Mouse (Mus musculus) CH12F3 (cell line): ENCODE results near the gene Zbp1.

Source experiments
- in situ Hi-C: fragments of 300-500 bp; cut with MboI; formaldehyde crosslinking; loops from 2 replicates; pipeline ENCODE4 v1.14.3; 2020; ENCODE audit warnings: low sequenced_read_pairs

Zbp1 gene

DNA sequence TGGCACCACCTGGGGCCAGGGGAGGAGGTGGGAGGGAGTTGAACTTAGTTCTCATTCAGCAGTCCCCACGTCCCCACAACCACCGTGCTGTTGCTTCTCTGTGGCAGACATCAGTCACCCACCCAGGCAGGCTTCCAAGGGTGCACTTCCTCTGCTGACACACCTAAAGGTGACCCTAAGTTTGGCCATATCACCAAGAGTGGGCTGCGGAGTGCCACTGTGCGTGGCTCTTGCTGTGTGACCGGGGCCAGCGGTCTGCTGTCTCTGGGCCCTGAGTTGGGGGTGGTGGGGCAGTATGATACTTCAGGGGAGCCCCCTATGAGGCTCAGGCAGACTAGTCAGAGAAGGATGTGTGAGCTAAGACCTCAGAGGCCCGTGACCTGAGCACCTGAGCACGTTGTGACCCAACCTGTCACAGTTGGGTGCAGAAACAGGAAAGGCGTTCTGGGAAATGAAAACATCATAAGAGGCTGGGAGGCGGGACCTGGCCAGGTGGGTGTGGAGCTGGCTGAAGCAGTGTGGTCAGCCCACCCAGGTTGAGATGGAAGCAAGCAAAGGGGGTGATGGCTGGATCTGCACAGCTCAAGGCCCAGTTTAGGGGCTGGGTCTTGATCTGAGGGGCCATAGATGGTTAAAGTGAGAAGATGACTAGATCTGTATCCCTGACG, 37.9 kb downstream of the Zbp1 start:
- in situ Hi-C loops, result no loop called here

DNA sequence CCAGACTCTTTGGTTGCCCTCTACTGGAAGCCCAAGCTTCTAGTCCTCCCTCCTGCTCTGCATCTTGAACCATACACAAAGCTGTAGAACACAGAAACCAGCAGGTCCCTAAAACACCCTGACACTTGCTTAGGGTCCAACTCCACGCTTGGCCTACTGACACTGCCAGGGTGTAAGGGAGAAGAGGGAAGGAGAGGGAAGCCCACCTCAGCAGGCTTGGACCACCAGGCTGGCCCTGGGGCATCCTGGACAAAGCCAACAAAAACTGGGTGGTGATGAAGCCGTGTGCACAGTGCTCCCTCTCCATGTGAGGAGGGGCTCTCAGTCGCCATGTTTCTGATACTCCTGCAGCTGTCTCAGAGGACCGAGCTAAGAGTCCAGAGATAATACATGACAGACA, 38.7 kb downstream of the Zbp1 start:
- in situ Hi-C loops, result no loop called here

DNA sequence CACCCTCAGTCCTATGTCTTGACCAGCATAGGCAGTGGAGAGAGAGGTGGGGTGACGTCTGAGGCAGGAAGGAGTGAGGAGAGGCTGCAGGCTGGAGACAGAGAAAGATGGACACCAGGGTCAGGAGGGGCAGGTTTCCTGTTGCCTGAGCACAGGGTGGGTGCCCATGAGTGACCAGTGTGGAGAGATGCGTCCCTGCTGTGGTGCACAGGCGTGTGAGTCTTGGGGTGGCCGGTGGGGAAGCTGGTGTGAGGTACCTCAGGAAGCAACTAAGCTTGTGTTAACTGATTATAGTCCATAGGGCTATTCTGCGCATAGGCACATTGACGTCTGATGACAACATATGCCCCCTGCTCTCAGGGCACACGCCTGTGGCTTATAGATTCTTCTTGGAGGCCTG, 39.7 kb downstream of the Zbp1 start:
- in situ Hi-C loops, result no loop called here

DNA sequence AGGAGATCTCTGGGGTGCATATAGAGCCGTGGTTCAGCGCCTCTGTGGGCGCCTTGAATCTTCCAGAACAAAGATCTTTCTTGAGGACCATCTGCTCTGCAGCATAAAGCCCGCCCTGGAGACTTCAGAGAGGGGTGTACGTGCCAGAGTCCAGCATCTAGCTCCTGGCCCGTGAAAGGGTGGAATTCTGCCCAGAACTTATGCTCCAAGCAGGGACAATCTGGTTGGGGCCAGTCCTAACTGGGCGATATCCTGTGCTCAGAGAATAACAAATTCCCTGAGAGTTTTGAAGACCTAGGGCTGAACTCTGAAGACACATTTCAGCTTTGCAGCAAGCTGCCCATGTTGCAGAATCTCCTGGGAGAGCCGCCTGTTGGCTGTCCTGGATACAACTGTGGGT, 40.8 kb downstream of the Zbp1 start:
- in situ Hi-C loops, result no loop called here

DNA sequence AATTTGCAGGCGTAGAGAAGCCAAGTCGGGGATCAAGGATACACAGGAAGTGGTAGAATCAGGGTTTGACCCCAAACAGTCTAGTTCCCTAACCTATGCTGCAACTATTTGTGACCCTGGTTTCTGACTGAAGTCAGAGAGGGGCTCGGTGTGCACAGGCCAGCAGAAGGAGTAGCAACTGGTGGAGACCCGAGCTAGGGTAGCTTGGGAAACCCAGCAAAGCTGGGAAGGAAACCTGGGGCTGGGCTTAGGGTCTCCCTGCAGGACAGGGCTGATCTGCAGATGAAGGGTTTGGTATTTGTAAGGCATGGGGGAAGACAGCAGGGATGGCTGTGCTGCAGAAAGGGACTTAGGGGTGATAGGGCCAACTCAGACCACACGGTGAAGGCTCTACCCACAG, 41.2 kb downstream of the Zbp1 start:
- in situ Hi-C loops, result no loop called here

DNA sequence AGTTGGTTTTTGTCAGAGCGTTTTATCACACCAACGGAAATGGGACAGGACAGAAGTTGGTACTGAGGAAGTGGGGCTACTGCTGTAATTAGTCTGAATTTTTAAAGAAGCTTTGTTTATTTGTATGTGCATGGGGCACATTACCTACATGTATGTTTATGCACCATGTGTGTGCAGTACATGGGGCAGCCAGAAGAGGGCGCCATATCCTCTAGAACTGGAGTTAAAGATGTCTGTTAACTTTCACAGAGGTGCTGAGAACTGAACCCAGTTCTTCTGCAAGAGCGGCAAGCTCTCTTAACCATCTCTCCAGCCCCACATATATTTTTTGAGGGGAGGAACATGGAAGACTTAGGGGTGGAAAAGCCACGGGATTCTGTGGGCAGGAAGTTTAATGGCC, 43.0 kb downstream of the Zbp1 start:
- in situ Hi-C loops, result no loop called here

DNA sequence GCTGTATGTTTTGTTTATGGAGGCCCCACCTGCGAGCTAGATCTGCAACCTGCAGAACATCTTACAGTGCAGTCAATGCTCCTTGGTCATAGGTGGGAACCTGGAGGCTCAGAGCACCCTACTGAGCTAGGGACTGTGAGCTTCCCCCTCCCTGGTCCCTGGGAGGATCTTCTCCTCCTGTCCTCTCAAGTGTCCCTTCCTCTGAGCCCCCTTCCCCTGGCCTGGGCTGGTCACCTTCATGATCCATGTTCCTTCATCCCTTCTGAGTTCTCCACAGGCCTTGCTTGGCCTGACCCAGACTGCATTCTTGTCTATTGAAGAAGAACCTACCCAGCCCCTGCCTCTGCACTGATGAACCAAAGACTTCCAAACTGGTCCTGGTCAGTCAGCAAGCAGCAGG, 44.2 kb downstream of the Zbp1 start:
- in situ Hi-C loops, result no loop called here

DNA sequence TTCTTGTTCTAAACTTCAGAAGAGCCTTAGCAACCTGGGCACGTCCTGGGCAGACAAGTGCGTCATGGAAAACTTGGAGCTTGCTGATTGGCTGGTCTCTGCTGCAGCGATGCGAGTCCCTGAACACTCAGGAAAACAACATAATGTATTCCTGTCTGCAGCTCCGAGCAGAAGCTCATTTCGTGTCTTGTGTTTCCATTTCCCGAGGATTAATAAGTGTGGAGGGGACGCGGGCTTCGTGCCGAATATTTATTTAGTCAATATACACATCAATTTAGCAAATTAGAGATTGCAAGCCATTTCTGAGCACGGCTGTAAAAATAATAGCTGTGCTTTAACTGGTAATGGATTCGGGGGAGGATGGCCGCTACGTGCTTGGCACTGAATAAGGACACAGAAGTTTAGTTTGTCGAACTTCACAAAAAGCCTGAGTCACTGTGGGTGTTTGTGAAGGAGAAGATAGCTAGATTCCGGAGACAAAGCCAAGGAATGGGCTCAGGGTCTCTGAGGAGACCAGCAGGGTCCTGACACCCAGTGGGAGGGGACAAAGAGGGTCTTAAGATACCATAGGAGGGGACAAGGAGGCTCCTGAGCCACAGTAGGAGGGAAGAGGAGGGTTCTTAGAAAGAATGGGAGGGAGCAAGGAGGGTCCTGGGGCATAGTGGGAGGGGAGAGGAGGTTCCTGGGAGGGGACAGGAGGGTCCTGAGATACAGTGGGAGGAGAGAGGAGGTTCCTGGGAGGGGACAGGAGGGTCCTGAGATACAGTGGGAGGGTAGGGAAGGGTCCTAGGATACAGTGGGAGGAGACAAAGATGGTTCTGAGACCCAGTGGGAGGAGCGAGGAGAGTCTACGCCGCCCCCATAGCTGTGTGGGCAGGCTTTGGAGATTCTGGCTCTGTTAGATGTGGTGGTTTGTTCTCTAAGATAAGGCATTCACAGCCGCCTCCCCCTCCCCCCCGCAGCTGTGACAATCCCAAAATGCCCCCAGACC, 44.9 kb downstream of the Zbp1 start:
- in situ Hi-C loops, result no loop called here

DNA sequence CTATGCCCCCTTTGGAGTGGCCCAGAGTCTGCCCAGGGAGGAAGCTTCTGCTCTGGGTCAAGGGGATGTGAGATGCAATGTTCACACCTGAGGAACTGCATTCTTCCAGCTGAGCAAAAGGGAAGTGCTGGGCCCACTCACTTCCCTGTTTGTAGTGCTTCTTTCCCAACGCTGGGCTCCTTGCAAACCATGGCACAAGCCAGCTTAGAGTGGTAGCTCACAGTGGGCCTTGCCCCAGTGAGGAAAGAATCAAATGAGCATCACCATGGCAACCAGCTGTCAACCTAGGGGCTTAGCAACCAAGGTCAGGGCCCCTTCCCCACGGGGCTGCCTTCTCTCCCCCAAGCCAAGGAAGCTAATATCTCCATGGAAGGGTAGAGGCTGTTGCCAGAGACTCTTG, 45.7 kb downstream of the Zbp1 start:
- in situ Hi-C loops, result no loop called here

DNA sequence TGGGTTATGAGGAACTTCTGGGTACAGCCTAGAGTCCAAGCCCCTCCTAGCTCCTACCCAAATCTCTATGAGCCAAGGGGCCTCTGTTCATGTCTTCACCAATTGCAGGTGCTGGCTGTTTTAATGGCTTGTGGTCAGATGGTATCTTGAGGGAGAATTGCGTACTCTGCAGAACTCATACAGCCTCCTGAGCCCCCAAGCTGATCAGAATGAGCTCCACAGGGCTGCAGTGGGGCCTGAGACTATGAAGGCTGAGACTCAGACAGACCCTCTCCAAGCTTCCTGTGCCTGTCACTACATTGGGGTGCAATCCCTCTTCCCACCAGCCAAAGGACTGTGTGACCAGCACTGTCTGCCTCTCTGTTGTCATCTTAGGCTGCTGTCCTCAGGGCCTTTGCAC, 46.3 kb downstream of the Zbp1 start:
- in situ Hi-C loops, result no loop called here

DNA sequence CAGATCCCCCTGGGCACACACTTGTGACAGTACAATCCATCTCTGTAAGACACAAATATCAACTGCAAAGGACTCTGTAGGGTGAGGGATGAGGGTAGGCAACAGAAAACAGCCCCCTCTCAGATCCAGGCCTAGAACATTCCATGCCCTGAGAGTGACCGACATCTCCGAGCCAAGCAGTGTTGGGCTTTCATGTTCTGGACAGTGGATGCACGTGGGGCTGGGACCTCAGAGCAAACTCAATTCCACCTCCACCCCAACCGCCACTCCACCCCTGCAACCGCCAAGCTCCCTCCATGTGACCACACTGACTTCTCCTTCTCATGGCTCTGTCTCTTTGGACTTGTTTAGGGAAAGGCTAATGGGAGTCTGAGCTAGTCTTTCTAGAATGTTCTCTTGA, 46.8 kb downstream of the Zbp1 start:
- in situ Hi-C loops, result no loop called here

DNA sequence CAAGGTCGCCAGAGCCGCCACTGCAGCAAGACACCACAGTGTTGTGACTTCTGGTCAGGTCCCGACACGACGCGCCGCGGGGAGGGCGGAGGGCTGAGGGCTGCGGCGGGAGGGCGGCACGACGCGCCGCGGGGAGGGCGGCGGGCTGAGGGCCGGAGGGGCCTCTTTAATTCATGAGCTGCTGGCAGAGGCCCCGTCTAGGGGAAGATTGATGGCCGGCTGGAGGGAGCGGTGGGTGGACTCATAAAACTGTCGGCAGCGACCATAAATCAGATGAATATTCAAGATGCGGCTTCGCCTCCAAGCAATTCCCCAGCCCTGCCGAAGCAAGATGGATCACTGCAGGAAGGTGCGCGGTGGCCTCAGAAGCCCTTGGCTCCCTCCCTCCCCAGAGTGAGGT, 47.3 kb downstream of the Zbp1 start:
- in situ Hi-C loops, result no loop called here

DNA sequence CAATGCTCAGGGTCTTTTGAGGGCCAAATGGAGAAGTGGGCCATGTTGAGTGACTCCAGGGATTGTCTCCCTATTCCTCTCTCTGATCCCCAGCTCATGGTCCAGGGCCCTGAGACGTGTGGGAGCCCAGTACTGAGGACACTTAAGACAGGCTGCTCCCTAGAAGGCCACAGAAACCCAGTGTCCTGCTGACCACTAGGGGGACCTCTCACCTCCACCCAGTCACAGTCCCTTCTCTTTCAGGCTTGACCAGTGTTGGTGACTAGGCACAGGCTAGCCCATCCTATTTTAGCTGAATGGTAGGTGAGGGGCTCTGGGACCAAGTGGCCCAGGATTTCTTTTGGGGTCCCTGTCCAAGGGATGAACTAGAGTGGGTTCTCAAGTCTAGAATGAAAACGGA, 48.0 kb downstream of the Zbp1 start:
- in situ Hi-C loops, result no loop called here

DNA sequence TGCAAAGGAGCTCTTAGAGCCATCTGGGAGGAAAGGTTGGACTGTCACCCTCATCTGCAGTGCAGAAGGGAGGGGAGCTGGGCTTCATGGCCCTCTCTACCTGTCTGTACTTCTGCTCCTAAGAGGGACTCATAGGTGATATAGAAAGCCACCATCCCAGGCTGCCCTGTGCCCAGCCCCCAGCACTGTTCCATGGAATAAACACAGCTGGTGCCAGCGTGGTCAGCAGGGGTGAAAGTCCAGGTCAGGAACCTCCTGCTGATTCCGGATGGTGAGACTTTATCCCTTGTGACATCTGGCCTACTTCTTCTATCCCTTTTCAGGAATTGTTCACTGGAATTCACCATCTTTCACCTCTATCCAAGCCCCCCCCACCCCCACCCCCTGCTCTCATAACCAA, 48.6 kb downstream of the Zbp1 start:
- in situ Hi-C loops, result no loop called here

DNA sequence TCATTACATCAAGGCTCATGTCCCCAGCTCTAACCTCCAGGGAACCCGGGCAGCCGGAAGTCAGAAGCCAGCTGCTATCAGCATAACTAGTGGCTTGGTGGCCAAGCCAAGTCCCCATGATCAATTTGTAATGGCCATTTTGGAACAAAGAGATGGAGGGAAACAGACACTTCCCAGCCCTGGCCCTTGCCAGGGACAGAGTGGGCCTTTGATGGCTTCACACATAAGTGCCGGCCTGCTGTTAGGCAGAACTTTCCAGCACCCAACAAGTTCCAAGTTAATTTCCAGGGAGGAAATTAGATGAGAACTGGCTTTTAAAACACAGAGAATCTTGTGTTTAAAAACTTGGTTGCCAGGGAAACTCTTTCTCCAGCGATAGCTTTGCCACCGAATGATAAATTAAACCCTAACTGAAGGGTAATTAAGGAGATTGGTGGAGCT, 50.3 kb downstream of the Zbp1 start:
- in situ Hi-C loops, result no loop called here

DNA sequence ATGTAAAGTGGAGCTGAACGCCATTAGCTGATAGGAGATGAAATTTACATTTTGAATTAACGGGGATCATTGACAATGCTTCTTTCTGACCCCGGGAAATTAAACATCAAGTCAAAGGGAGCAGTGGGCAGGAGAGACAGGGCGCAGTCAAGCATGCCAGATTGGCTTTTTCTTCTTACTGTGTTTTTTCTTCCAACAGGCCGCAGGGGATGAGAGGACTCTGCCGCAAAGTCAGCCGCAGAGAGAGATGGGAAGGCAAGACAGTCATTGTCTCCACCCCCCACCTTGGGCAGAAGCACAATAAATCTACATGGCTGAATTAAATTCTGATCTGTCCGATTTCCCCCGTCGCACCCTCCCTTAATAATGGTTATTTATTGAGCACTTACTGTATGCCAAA, 53.4 kb downstream of the Zbp1 start:
- in situ Hi-C loops, result no loop called here

DNA sequence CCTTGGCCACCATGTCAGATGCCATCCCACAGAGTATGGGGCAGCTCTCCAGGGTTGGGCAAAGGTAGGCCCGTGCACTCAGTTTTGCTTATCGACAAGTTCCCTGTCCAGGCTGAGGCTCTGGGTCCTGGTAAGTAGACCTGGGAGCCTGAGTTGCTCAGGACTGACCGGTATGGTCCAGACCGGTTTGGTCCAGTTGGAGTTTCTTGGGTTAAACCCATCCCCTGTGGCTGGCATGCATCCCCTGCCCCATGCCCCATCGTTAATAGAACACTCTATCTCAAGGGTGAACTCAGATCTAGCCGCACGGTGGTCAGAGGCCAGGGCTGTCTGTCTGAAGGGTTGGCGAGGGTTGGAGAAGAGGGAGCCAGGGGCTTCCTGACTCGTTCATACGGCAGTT, 53.8 kb downstream of the Zbp1 start:
- in situ Hi-C loops, result no loop called here

DNA sequence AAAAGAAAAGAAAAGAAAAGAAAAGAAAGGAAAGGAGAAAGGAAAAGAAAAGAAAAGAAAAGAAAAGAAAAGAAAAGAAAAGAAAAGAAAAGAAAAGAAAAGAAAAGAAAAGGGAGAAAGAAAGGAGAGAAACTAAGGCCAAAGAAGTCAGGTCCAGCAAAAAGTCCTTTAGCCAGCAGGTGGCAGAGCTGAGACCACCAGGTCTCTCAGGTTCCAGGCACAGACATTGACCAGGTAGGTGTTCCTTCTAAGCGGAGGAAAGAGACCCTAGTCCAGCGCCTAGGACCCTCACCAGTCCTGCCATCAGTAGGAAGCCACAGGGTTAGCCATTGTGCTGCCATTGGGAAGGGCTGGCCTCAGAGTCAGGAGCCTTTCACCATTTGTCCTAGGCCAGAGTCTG, 54.4 kb downstream of the Zbp1 start:
- in situ Hi-C loops, result no loop called here

DNA sequence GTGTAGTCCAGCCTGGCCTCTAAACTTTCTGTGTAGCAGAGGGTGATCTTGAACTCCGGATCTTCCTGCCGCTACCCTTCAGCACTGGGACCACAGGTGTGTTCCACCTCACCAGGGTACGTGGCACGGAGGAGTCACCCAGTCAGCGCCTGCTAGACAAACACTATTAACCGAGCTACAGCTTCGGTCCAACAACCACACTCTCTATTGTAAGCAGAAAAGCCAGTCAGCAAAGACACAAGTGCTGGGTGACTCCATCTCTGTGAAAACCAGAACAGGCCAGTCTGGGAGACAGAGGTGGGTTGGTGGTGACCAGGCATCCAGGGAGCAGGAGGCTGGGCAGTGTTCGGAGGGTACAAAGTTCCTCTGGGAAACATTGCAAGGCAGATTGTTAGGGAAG, 55.3 kb downstream of the Zbp1 start:
- in situ Hi-C loops, result no loop called here

DNA sequence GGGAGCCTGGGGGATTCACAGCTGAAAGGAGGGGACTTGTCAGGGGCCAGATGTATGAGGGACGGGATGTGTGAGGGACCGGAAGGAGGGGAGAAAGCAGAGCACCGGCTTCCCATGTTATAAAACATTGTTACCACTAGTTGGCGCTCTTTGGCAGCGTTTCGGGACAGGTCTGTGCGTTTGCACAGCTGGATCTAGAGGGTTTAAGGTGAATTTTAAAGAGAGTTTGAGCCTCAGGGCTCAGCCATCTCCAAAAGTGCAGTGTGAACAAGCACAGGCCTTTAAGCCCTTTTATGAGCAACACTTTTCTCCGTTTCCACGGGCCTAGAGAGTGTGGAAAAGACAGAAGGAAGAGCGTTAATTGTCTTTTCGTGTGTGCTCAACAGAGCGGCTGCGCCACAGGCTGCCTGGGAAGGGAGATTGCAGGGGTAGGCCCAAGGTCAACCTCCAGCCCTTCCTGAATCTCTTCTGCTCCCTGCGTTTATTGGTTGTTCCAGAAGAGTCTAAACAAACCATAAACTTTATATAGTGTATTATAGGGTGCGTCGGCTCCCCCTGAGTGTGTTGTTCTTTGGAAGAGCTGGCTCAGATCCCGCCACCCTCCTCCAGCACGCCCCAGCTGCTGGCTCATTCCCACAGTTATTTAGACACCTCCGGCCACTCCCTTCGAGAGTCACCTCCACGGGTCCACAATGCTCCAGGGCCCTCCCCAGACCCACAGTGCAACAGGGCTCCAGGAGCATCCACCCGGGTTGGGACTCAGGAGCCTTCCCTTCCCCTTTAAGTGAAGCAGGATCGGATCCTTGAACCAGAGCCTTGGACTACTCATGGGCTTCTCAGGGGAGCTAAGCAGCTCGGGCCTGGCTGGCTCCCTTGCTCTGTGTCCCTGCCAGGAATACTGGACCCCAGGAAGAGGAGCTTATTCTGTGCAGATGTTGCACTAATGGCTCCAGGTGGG, 59.1 kb downstream of the Zbp1 start:
- in situ Hi-C loops, result no loop called here

DNA sequence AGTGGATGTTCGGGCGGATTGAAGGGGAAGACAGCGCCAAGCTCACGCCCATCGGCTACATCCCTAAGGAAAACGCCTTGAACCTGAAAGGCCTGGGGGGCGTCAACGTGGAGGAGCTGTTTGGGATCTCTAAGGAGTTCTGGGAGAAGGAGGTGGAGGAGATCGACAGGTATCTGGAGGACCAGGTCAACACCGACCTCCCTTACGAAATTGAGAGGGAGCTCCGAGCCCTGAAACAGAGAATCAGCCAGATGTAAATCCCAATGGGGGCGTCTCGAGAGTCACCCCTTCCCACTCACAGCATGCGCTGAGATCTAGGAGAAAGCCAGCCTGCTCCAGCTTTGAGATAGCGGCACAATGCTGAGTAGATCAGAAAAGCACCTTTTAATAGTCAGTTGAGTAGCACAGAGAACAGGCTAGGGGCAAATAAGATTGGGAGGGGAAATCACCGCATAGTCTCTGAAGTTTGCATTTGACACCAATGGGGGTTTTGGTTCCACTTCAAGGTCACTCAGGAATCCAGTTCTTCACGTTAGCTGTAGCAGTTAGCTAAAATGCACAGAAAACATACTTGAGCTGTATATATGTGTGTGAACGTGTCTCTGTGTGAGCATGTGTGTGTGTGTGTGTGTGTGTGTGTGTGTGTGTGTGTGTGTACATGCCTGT, 60.2 kb downstream of the Zbp1 start:
- in situ Hi-C loops, result no loop called here
